Mouse (Mus musculus) heart, embryonic 11.5 days (tissue): ENCODE measurements around the gene Olfr577. TPM values are rescaled to one million over a fixed set of nuclear protein-coding genes. Genes with fewer than 3 reads are reported as not detected.

Experiments used
- ATAC-seq: fragments of 200-750 bp; cut with Nextera tagmentation; replicated peaks from 2 replicates; pipeline ENCODE4 v1.8.0; 2017; ENCODE audit warnings: moderate library complexity; ENCODE audit not compliant: insufficient number of reproducible peaks, low FRiP score, low TSS enrichment
- H3K27ac ChIP-seq: fragments of 300-500 bp; sonication (generic); 2 replicates; pipeline ENCODE4 v1.5.1; 2014; ENCODE audit warnings: mild to moderate bottlenecking, low read depth, low read length
- H3K27me3 ChIP-seq: fragments of 300-500 bp; sonication (generic); 2 replicates; pipeline ENCODE4 v1.6.1; 2014; ENCODE audit warnings: mild to moderate bottlenecking, low read length, mixed read lengths; ENCODE audit not compliant: control insufficient read depth, insufficient read depth
- H3K36me3 ChIP-seq: fragments of 300-500 bp; sonication (generic); 2 replicates; pipeline ENCODE4 v1.6.1; 2014; ENCODE audit warnings: mild to moderate bottlenecking, low read length, moderate library complexity, mixed read lengths; ENCODE audit not compliant: control insufficient read depth, insufficient read depth
- H3K4me1 ChIP-seq: fragments of 300-500 bp; sonication (generic); 2 replicates; pipeline ENCODE4 v1.6.1; 2014; ENCODE audit warnings: low read length; ENCODE audit not compliant: control insufficient read depth, insufficient read depth
- H3K4me2 ChIP-seq: fragments of 300-500 bp; sonication (generic); 2 replicates; pipeline ENCODE4 v1.6.1; 2014; ENCODE audit warnings: mild to moderate bottlenecking, moderate library complexity
- H3K4me3 ChIP-seq: fragments of 300-500 bp; sonication (generic); 2 replicates; pipeline ENCODE4 v1.5.1; 2014; ENCODE audit warnings: low read depth, low read length
- H3K9ac ChIP-seq: fragments of 300-500 bp; sonication (generic); 2 replicates; pipeline ENCODE4 v1.6.1; 2014; ENCODE audit warnings: mild to moderate bottlenecking, low read depth, low read length, moderate library complexity
- H3K9me3 ChIP-seq: fragments of 300-500 bp; sonication (generic); replicated peaks from 2 replicates; pipeline ENCODE4 v1.6.1; 2016; ENCODE audit warnings: low read length; ENCODE audit not compliant: control insufficient read depth
- WGBS: fragments of 180-500 bp; shearing (Covaris S2); extraction: QIAGEN DNeasy Blood & Tissue Kit; methylation state at CpG from one replicate; pipeline ENCODE4 v1.1.7; 2014; ENCODE audit not compliant: insufficient replicate concordance; 5-methylcytosine and 5-hydroxymethylcytosine counted together
- polyA plus RNA-seq: library from polyadenylated mRNA; unstranded; fragments of >200 nt; fragmentation: Nextera tagmentation; extraction: Ambion mirVana; gene quantifications from 2 replicates; pipeline ENCODE4 v1.2.1, GENCODE M21; 2014

Gene Olfr577
- not detected in 2 replicates for polyA plus RNA-seq

- no peak for ATAC-seq
- Histone ChIP-seq H3K4me3 (no peak within 1 kb of the TSS), H3K4me2 (no peak within 1 kb of the TSS), H3K36me3 (no peaks in the 10 kb centered on the region), H3K27me3 (no peaks in the 10 kb centered on the region), H3K27ac (no peak within 1 kb of the TSS), H3K4me1 (no peaks in the 10 kb centered on the region), H3K9me3 (no peaks in the 10 kb centered on the region), H3K9ac (no peak within 1 kb of the TSS)
- WGBS: 74% methylated on average over 2 of the region's 2 CpGs
Observed at GRCm38 (mm10) chr7:102975843-102976242, at the start of gene Olfr577. TSS of gene Olfr577 (minus strand) at chr7:102975943.

GRCm38 (mm10) chr7:102989224-102989623 lies 13.5 kb upstream of the Olfr577 start, which contains the start of gene Olfr578:
TSS of gene Olfr578 (minus strand) at chr7:102989324.
- Histone ChIP-seq H3K4me3 (no peak within 1 kb of the TSS), H3K4me1 (no peaks in the 10 kb centered on the region), H3K36me3 (no peaks in the 10 kb centered on the region), H3K27me3 (no peaks in the 10 kb centered on the region), H3K9ac (no peak within 1 kb of the TSS), H3K4me2 (no peak within 1 kb of the TSS), H3K9me3 (no peaks in the 10 kb centered on the region), H3K27ac (no peak within 1 kb of the TSS)
- no peak for ATAC-seq
- 46% methylated on average over 3 of the region's 3 CpGs for WGBS

DNA sequence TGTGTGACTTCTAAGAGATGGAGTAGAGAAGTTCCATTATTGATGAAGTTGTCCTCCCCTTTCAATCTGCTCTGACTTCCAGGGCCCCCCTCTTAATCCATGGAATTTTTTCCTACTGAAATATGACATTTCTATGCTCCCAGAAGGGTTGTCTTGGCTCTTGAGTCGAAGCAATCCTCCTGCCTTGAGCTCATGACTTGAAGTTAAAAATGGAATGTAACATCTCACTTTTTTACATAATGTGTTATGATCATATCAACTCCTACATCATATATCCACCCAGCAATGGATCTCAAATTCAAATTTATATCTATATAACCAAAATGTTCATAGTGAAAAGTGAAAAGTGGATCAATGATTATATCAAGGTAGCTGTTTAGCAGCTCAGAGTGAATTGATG lies 1.3 kb downstream of the Olfr577 start:
- Histone ChIP-seq H3K4me3 (no peak overlapping the region), H3K4me1 (no peaks in the 10 kb centered on the region), H3K9me3 (no peaks in the 10 kb centered on the region), H3K27me3 (no peaks in the 10 kb centered on the region), H3K4me2 (no peak overlapping the region), H3K27ac (no peak overlapping the region), H3K9ac (no peak overlapping the region), H3K36me3 (no peaks in the 10 kb centered on the region)
- ATAC-seq: no peak
- whole genome bisulfite sequencing: 64% methylated on average over 1 of the region's 1 CpGs

DNA sequence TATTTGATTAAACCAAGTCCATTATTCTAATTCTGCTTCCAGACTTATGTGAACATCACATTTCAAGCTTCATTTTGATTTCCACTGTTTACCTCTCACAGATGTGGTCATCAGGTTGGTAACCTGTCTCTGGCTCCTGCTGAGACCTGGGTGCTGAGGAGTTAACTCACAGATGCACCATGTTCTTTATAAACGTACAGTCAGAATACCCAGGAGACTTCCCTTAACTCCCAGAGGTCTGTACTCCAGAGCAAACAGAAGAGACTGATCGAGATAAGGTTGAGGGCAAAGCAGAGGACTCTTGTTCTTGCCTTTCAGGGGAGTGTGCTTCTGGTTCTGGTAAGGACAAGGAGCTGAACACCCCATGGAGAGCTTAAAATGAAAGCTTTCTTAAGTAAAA lies 13.4 kb downstream of the Olfr577 start, which contains the start of gene Olfr576:
Olfr576 (plus strand) TSS at position 301 of the 400 bp plus-strand sequence.
- no peaks in the 10 kb centered on the region for H3K36me3 ChIP-seq
- no peak within 1 kb of the TSS for H3K4me2 ChIP-seq
- no peak for ATAC-seq
- no peak within 1 kb of the TSS for H3K9ac ChIP-seq
- no peaks in the 10 kb centered on the region for H3K27me3 ChIP-seq
- no peak within 1 kb of the TSS for H3K4me3 ChIP-seq
- H3K27ac ChIP-seq: no peak within 1 kb of the TSS
- no peaks in the 10 kb centered on the region for H3K9me3 ChIP-seq
- 13% methylated on average over 2 of the region's 2 CpGs for WGBS
- H3K4me1 ChIP-seq: no peaks in the 10 kb centered on the region

GRCm38 (mm10) chr7:102958593-102958992 lies 17.1 kb downstream of the Olfr577 start, which contains the start of gene Olfr575:
TSS of gene Olfr575 (minus strand) at chr7:102958775.
- Histone ChIP-seq H3K27ac (no peak within 1 kb of the TSS), H3K9me3 (no peaks in the 10 kb centered on the region), H3K27me3 (no peaks in the 10 kb centered on the region), H3K4me1 (no peaks in the 10 kb centered on the region), H3K9ac (no peak within 1 kb of the TSS), H3K4me2 (no peak within 1 kb of the TSS), H3K36me3 (no peaks in the 10 kb centered on the region), H3K4me3 (no peak within 1 kb of the TSS)
- ATAC-seq: peak; percentile 96
- whole genome bisulfite sequencing: 26% methylated on average over 1 of the region's 1 CpGs

DNA sequence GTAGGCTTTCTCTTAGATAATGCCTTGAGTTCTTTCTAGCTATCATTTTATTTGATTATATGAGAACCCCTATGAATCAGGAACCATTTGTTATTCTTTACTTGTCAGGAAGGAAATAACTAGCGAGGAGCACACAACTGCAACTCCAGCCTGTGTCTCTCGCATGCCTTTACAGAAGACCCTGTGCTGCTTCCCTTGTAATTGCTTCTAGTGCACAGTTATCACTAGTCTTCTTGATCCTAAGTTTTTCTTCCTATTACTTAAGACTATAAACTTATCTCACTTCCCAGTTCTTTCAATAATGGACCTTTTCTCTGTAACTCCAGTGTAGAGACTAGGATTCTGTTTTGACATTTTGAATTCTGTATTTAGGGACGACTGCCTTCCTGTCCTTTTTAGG lies 17.6 kb downstream of the Olfr577 start:
- no peak for ATAC-seq
- 52% methylated on average over 3 of the region's 3 CpGs for WGBS
- Histone ChIP-seq H3K27ac (no peak overlapping the region), H3K27me3 (no peaks in the 10 kb centered on the region), H3K9me3 (no peaks in the 10 kb centered on the region), H3K36me3 (no peaks in the 10 kb centered on the region), H3K4me2 (no peak overlapping the region), H3K4me3 (no peak overlapping the region), H3K4me1 (no peaks in the 10 kb centered on the region), H3K9ac (no peak overlapping the region)

DNA sequence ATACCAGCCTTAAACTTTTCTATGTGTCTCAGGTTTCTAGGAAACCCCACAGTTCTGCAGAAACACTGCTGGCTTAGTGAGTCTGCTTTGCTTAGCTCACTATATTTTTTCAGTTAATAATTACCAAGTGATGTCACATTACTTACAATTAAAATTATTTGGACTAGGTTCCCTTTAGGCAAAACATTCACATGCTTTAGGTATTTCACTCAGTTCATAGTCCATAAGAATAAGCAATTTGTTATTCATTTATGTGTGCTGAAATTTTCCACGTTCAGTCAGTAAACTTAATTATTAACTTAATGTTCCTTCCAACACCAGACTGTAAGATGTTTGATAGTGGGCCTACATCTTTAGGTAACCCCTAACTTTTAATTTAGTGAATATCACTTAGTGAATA lies 25.0 kb downstream of the Olfr577 start:
- Histone ChIP-seq H3K9me3 (no peaks in the 10 kb centered on the region), H3K27ac (no peak overlapping the region), H3K4me3 (no peak overlapping the region), H3K36me3 (no peaks in the 10 kb centered on the region), H3K9ac (no peak overlapping the region), H3K27me3 (no peaks in the 10 kb centered on the region), H3K4me2 (no peak overlapping the region), H3K4me1 (no peaks in the 10 kb centered on the region)
- 65% methylated on average over 1 of the region's 1 CpGs for WGBS
- no peak for ATAC-seq

DNA sequence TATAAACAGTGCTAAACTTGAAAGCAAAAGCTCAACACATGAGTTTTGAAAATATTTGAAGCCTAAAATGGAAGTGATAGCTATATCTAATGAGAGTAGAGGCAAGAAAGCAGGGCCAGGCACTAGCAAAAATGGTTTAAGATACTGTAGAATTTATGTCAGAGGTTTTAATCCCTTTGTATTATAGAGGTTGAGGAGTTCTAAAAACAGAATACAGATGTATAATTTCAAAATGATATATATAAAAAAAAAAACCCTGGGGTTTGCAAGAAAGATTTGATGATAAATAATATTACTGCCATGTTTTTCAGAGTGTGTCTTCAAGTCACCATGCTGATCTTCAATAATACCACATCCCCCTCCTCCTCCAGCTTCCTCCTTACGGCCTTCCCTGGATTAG lies 27.6 kb downstream of the Olfr577 start, which contains the start of gene Olfr574:
Olfr574 (plus strand) TSS at position 301 of the 400 bp plus-strand sequence.
- no peak within 1 kb of the TSS for H3K4me2 ChIP-seq
- WGBS: 77% methylated on average over 1 of the region's 1 CpGs
- no peaks in the 10 kb centered on the region for H3K4me1 ChIP-seq
- H3K27me3 ChIP-seq: no peaks in the 10 kb centered on the region
- no peak within 1 kb of the TSS for H3K4me3 ChIP-seq
- H3K36me3 ChIP-seq: no peaks in the 10 kb centered on the region
- no peak for ATAC-seq
- H3K9me3 ChIP-seq: no peaks in the 10 kb centered on the region
- no peak within 1 kb of the TSS for H3K9ac ChIP-seq
- H3K27ac ChIP-seq: no peak within 1 kb of the TSS

GRCm38 (mm10) chr7:102943417-102943816 lies 32.3 kb downstream of the Olfr577 start:
- H3K4me1 ChIP-seq: no peaks in the 10 kb centered on the region
- no peak overlapping the region for H3K4me3 ChIP-seq
- no peaks in the 10 kb centered on the region for H3K36me3 ChIP-seq
- no peaks in the 10 kb centered on the region for H3K9me3 ChIP-seq
- H3K4me2 ChIP-seq: no peak overlapping the region
- no peaks in the 10 kb centered on the region for H3K27me3 ChIP-seq
- 85% methylated on average over 1 of the region's 1 CpGs for WGBS
- peak; percentile 75; the same call in 1 of the 2 replicates for ATAC-seq
- no peak overlapping the region for H3K27ac ChIP-seq
- no peak overlapping the region for H3K9ac ChIP-seq
